Mouse (Mus musculus) stomach, postnatal 0 days (tissue): ENCODE results near the gene Ptdss2.

Experiments used
- CTCF ChIP-seq: IDR thresholded peaks from 2 replicates; pipeline ENCODE4 v1.5.1; 2016; ENCODE audit warnings: antibody characterized with exemption, low read depth, mild to moderate bottlenecking, moderate library complexity
- EP300 ChIP-seq: optimal IDR thresholded peaks from 2 replicates; pipeline ENCODE3; 2016; ENCODE audit warnings: antibody characterized with exemption

- no peak for TF ChIP-seq CTCF
- TF ChIP-seq EP300 = no peak
These were observed 47.1 kb downstream of the Ptdss2 start for GRCm38 (mm10) chr7:141169300-141169699.
